Mouse (Mus musculus): ENCODE measurements around the gene Capn7.

Capn7 gene

DNA sequence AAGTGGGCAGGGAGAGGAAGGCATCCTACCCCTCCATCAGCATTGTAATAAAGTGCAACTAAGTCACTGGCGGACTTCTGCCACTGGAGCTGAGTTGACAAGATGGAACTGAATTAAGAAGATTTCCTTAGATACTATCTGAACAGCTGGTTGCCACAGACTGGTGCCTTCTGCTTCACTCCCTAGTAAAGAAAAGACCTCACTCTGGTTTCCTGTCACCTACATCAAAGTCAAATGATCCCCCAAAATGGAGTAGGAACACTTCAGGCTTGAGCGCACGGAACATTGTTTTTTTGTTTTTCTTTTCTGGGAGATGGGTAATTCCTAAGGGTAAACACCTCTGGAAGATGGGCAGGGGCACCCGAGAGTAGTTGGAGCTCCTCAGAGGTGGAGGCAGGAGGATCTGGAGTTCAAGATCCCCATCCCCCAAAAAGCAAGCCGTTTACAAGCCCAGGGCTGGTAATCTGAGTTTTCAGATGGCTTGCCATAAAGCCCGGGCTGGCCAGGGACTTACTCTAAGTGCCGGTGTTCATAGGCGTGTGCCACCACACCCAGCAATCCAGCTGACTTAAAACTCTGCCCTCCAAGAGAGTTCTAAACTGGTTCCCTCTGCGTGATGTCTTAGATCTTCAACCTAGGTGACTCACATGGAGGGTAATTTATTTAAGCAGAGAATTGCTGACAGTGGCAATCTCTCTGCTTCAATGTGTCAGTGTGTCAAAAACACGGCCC lies 78.0 kb downstream of the Capn7 start:
- no peak for DNase-seq (ENCODE audit: low spot score)

DNA sequence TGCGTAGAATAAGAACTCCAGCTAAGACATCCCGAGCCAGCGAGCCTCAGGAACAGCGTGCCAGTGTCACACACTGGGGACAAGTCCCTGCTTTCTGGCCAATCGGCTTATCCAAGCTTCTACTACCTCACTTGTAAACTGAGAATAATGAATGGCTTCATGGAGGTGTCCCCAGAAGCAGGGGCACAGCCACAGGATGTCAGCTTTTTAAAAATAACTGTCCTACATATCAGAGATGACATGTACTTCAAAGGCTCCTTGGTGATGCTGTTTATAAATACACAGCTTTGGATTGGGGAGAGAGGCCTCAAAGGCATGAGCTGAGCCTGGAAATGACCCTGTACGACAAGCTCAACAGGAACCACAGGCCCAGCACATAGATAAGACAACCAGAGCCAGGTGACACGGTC lies 78.5 kb downstream of the Capn7 start:
- DNase-seq (ENCODE audit: low spot score), result no peak

DNA sequence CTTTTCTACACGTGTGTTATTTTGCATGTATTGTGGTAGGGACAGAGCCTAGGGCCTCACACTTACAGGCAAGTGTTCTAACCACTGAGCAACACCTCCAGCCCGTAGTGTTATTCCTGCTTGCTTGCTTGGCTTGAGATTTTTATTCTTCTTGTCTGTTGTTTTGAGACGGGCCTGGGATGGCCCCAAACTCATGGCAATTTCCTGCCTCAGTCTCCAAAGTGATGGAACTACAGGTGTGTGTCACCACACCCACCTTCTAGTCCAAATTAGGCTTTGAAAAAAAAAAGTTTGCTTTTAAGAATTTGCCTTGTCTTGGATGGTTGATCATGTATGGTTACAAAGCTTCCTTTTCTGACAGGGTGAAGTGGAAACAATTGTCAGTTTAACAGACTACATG lies 80.0 kb downstream of the Capn7 start:
- DNase-seq (ENCODE audit: low spot score), result no peak

DNA sequence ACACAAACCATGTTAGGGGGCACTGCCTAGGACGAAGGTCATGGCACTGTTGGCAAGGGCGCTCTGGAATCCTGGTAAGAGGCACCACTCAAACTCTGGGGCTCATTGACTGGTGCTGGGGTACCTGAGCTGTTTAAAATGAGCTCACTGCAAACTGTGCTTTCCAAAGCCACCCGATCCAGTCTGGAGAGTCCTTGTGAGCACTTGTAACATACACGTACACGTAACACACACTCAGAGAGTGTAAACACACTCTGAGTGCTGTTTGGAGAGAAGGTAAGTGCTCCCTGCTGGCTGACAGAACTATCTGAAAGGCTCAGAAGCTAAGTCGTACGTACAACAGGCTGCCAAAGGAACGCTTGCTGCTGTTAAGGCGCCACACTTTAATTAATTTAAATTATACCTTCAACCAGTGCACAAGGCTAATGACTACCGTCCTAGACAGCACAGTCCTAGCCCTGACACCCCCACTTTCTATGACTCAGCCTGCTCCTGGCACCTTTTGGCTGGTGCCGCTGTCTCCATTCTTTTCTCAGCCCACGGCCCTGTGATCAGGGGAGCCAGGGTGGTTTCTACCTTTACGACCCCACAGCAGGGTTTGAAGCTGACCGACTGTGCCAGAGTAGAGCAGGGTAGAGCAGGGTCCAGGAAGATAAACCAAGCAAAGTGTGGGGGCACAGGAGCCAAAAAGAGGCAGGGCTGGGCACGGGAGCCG lies 80.6 kb downstream of the Capn7 start:
- DNase-seq (ENCODE audit: low spot score), result no peak

DNA sequence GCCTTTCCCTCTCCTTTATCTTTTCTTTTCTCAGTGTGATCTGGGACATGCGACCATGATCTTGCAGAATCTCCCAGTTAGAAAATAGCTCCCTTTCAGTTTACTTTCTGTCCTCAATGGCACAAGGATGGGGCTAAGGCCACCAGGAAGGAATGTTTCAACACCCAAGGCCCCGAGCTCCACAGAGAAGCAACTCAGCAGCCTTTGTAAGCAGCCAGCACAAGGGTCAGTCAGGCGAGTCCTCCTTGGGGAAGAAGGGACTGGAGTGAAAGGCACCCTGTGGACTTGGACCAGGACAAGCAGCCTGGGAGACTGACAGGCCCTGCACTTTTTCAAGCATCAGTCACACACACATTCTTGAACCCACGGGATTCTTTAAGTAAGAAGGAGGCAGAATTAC lies 82.8 kb downstream of the Capn7 start:
- no peak for DNase-seq (ENCODE audit: low spot score)

DNA sequence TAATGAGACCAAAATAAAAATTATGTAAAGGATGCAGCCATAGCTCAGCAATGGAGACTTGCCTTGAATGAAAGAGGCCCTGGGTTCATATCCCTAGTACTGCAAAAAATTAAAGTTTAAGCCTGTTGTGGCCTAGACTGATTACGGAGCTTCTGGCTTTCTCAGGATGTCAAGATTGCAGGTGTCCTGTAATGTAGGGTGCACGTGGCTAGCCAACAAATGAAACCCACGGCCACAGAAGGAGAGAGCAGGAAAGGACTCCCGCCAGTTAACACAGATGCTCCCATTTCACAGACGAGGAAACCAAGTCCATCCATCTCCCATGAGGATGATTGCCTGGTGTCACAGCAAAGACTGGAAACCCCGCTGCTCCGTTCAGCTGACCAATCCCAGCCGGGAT lies 83.7 kb downstream of the Capn7 start:
- DNase-seq (ENCODE audit: low spot score), result no peak

DNA sequence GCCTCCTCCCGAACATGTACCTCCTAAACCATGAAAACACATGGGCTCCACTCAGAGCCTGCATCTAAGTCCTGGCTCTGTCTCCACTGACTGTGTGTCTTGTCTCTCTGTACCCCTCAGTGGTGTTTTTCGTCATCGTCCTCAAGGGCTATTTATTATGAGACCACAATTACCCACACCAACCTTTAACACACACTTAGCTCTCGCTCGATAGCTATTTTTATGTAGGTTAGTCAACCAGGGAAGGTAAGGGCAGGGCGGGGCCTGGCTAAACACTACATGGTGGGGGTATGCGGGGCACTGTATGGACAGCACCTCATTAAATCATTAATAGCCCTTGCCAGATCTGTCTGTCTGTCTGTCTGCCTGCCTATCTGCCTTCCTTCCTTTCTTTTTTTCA lies 84.1 kb downstream of the Capn7 start:
- DNase-seq (ENCODE audit: low spot score), result no peak

DNA sequence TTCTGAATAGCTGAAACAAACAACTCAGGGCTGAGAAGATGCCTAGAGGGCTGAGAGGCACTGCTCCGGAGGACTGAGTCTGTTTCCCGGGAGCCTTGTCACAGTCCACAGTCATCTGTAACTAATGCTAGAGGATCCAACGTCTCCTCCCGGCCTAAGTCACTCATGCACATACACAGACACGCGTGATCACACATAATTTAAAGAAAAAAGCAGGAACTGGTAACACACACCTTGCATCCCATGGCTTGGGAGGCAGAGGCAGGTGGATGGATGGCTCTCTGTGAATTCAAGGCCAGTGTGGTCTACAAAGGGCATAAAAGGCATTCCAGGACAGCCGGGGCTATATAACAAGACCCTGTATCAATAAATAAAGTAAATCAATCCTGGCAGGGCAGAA lies 84.5 kb downstream of the Capn7 start:
- DNase-seq (ENCODE audit: low spot score), result peak; percentile 25

Measured in retina, embryonic 14.5 days (tissue).